Mouse (Mus musculus) ovary, postnatal 36 days (tissue): ENCODE results near the gene 1700001K19Rik.
"Not testable (repeated sequence)": the region's sequence is repeated elsewhere in the genome, so short reads cannot be mapped to it uniquely, and the experiment has no call there.

Experiments
- DNase-seq: peaks from one replicate; pipeline ENCODE4 v3.0.0; 2022; ENCODE audit warnings: low spot score, mixed read lengths

Gene 1700001K19Rik

DNA sequence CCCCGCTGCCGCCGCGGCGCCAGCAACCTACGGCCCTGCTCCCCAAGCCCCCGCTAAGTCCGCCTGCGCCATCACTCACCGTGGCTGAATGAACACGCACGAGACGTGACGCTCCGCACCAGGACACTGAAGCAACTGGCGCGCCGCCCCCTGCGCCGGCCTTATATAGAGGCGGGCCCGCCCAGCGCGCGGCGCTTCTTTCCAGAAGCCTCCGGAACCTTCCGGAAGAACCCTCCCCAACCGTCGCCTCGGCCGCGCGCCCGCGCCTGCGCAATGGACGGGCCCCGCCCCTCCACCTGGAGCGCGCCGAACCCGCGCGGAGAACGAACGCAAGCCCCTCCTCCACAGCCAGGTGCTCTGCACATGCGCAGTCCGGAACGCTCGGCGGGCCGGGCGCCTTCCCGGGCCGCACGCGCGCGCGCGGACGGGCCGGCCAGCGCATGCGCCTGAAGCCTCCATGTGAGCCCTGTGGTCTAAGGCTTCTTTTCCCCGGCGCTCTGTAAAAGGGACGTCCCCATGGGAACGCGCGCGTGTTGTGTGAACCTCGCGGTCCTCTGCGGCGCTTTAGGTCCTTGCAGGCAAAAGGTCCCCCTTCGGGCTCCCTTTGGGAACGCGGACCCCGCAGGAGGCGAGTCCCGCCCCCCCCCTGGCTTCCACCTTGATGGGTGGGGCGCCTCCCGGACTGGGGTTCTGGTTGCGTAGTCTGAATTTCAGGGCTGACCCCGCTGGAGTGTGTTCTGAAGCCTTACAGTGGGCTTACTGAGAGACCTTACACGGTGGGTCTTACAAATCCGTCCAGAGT lies 14.0 kb upstream of the 1700001K19Rik start:
- DNase-seq = peak; percentile 100

DNA sequence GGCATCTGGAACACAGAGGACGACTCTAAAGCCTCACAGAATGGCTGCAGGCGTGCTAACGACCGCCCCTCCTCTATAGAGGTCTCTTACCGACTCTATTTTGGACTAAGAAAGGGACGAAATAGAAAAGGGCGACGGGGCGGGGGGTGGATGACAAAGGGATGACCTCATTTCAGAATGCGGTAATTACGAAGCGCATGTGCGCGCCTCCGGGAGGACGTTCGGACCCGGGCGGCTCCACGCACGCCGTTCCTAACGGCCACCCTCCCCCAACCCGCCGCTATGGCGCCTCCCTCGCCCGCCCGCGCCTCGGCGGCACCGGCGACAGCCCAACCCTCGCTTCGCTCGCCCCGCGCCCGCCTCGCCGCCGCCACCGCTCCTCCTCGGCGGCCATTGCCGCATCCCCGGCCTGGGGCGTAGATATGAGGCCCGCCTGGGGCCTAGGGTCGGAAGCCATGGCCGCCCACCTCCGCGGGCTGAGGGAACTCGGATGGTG lies 13.3 kb upstream of the 1700001K19Rik start:
- peak; percentile 60 for DNase-seq

DNA sequence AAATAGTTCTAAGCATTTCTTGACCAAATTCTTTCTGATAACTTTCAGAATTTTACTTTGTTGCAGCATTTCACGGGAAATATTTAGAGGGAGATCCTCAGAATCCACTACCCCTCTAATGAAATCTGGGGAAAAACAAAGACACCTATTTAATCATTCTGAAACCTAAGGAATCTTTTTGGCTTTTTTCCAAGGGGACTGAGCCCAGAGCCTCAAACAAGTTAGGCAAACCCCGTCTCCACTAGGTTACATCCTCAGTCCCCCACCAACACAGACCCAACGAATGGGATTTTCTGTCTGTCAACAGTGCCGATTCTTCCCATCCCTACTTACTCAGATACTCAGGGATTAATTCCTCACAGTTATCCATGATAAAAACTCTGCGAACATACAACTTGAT lies 11.0 kb upstream of the 1700001K19Rik start:
- not testable (repeated sequence) for DNase-seq

DNA sequence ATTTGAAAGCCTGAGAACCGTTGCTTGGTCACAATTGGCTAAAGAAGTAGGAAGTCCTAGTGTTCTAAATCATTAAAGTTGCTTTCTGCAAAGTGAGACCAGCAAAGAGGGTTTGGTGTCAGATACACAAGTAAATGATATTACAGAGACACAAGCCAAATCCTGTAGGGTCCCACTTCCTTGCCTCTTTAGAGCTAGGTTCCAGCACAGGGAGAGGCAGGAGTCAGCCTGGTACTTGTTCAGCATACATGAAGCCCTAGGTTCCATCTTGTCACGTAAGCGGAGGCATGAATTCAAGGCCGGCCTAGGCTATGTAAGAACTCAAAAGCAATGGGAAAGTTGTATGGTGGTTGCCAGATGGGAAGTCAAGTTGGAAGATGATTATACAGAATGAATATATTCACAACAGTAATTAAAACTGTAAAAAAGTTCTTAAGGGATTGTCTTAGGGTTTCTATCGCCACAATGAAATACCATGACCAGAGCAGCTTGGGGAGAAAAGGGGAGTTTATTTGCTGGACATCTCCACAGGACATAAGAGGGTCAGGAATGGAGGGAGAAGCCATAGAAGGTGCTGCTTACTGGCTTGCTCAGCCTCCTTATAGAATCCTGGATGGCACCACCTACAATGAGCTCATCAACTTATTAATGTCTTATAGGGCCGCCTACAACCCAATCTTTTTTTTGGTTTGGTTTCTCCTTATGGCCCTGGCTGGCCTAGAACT lies 7.7 kb upstream of the 1700001K19Rik start:
- DNase-seq = no peak

DNA sequence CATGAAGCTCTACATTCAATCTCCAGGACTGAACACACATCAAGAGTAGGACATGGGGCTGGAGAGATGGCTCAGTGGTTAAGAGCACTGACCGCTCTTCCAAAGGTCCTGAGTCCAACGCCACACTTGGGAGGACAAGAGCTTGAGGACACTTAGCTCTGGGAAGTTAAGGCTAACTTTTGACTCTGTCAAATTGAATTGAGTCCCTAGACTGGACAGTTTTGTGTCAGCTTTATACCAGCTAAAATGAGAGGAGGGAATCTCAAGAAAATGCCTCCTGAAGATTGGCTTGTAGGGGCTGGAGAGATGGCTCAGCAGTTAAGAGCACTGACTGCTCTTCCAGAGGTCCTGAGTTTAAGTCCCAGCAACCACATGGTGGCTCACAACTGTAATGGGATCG lies 6.5 kb upstream of the 1700001K19Rik start:
- not testable (repeated sequence) for DNase-seq

DNA sequence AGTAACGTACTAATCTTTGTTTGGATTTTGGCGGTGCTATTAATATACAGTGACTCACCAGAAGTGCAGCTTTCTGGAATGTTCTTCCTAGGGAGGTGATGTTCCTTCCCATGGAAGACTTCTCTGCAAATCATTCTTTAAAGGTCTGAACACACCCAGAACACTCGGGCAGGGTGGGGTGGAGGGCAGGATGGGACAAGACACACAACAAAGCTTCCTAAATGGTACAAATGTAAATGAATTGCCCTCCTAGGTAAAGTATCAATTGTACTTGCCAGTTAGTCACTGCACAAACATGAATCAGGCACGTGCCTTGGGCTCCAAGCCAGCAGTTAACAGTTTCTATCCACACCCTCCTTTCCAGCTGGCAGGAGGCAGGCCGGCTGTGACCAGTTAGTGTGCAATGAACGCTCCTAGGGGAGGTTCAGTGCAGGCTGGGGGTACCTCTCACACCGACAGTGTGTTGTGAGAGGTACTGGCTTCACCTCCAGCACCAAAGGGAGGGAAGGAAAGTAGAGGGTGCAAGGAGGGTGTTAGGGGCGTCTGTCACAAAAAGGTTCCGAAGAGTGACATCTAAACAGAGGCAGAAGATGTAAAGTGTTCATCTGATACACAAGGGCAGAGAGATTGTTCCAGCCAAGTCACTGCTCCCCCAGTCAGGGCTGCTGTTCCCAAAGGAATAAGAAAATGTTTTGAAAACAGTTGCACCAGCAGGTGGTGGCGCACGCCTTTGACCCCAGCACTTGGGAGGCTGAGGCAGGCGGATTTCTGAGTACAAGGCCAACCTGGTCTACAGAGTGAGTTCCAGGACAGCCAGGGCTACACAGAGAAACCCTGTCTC lies 5.7 kb upstream of the 1700001K19Rik start:
- peak; percentile 56 for DNase-seq

DNA sequence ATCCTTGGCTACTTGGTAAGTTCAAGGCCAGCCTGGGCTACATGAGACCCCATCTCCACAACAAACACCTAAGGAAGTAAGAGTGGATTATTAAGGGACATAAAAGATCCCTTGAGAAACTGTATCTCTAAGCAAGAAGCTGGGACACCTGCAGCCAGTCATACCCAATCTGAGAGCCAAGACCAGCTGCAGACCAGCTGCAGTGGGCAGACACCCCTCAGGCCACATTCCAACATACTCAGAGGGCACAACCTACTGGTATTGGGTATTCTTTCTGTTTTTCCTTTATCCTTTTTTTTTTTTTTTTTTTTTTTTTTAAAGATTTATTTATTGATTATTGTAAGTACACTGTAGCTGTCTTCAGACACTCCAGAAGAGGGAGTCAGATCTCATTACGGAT lies 1.2 kb upstream of the 1700001K19Rik start:
- no peak for DNase-seq

DNA sequence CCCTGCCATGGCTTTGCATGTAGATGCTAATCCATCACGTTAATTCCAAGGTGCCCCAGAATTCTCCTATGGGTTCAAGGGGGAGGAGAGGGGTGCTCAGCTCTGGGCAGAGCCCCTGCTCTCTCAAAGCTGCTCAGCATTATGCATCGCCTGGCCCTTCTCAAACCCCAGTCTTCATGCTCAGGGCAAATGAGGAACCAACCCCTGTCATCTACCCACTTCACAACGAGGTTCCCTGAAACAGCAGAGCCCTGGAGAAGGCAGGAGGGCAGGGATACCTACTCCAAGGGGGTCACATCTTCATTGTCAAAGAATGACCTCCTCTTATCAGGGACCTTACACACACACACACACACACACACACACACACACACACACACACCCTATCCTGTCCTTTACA lies 541 bp downstream of the 1700001K19Rik start:
- DNase-seq = no peak

DNA sequence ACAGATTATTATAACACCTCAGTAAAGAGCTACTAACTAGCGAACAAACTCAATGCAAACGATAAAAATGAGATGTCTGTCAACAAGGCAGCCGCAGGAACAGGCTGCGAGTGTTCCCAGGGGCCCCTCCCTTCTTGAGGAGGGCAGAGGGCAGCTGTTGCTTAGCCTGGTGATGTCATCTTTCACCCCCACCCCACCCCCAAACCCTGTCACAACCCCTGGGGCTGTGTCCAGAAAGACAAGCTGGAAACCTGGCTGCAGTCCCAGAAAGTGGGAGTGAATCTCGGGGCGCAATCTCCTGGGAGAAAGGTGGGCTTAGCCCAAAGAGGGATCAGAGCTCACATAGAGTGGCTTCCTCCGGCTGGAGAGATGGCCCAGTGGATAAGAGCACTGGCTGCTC lies 1.2 kb downstream of the 1700001K19Rik start:
- no peak for DNase-seq

DNA sequence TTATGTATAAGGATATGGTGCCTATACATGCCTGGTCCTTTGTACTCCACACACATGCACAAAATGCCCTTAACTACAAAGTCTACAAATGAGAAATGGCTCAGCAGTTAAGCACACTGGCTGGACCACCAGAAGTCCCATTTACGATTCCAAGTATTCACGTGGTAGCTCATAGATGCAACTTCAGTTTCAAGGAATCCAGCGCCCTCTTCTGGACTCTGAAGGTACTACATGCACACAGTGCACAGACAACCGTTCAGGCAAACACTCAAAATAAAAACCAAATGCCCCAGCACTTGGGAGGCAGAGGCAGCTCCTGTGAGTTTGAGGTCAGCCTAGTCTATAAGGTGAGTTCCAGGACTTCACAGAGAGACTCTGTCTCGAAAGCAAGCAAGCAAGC lies 8.2 kb downstream of the 1700001K19Rik start:
- DNase-seq = no peak

DNA sequence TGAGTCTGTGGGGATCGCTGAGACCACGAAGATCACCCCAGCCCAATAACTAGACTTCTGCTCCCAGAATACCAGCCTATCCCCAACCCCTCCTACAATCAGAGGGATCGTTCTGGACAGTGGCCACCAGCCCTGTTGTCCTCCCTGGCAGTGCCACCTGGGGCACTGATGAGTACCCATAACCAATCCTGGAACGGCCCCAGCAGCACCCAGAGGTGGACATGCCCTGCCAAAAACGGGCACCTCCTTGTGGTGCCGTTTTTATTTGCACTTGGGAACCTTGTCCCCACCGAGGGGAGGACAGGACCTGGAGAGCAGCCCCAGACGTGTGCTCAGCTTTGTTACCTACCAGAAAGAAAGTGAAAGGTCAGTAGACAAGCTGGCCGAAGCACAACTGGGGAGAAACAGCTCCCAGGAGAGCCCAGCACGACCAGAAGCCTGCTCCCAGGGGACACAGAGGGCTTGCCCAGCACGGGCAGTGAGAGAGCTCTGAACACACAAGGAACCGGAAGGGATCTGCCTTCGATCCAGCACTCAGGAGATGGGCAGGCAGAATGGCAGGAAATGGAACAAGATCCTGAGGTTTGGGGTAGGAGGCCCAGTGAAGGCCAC lies 14.8 kb downstream of the 1700001K19Rik start:
- DNase-seq = no peak

DNA sequence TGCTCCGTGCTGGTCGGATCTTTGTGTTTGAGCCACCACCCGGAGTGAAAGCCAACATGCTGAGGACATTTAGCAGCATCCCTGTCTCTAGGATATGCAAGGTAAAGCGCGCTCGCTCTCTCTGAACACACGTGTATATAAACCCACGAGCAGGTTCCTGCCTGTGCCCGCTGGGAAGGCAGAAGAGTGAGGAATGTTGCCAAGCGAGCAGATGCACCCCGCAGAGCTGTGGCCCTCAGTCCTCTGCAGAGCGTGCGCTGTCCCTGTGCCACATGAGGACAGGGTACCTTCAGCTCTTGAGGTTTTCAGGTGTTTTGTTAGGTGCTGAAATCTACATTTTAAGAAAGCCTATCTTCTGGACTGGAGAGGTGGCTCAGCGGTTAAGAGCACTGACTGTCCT lies 20.7 kb downstream of the 1700001K19Rik start:
- no peak for DNase-seq

DNA sequence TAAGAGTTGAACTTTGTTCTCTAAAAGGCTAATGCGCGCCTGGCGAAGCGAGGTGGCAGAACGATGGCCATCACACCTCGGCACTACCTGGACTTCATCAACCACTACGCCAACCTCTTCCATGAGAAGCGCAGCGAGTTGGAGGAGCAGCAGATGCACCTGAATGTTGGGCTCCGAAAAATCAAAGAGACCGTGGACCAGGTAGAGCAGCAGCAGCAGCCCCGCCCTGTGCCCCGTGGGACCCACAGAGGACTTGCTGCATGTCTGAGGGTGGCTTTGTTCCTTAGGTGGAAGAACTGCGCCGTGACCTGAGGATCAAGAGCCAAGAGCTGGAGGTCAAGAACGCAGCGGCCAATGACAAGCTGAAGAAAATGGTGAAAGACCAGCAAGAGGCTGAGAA lies 31.0 kb downstream of the 1700001K19Rik start:
- DNase-seq = no peak

DNA sequence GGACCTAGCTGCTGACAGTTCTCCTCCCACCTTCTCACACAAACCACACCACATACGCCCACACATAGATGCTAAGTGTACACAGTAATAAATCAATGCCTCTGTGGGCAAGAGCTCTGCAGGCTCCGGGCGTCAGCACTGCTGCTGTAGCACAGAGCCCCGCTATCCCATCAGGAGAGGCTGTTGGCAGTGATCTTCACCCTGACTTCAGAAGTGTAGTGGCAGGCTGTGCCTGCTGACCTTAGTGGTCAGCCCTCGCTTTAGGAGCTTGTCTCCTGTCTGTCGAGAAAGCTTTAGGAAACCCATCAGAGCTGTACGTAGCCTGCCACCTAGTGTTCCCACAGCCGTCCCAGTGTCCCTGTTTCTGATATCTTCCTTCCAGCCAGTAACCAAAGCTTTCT lies 32.2 kb downstream of the 1700001K19Rik start:
- no peak for DNase-seq

DNA sequence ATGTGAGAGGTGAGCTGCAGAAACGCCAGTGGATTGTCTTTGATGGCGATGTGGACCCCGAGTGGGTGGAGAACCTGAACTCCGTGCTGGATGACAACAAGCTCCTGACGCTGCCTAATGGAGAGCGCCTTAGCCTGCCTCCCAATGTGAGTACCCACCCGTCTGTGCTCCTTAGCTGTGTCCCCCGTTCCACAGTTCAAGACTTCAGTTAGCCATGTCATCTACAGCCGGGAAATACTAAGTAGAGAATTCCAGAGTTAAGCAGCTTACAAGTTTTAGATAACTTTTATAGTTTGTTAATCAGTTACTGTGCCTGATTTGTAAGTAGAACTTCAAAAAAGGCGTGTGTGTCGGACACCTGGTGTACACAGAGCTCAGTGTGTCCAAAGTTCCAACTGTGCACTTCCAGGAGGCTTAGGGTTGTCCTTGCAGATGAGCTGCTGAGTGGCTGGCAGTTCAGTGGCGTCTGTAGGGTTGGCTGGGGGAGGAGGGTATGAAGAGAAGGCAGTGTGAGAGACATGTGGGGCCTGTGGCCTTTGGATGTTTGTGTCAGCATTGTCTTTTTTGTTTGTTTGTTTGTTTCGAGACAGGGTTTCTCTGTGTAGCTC lies 44.8 kb downstream of the 1700001K19Rik start:
- no peak for DNase-seq

DNA sequence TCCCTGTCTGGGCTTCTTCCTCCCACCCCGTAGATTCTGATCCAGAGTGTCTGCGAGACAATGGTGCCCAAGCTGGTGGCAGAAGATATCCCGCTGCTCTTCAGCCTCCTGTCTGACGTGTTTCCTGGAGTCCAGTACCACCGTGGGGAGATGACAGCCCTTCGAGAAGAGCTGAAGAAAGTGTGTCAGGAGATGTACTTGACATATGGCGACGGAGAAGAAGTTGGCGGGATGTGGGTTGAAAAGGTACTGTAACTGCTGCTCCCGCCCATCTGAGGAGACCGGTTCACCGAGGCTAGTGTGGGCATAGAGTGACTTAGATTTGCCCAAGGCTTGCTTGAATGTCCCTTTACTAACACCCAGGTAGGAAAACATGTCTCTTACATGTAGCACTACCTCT lies 46.1 kb downstream of the 1700001K19Rik start:
- no peak for DNase-seq

DNA sequence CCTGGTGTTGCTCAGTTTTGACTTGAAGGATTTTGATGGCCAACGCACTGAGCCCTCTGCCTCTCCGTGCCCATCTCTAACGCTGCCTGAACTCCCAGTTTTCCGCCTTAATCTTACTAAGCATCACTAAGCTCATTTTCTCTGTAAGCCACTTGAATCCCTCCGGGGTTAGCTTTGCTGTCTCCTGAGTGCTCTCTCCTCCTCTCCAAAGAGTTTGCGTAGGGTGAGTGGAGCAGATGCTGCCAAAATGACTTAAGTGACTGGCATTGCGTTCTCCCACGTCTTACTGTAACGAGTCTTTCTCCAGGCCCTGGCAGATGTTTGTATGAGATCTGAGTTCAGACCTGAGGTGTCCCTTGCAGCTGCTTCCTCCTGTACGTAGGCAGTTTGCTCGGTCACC lies 52.4 kb downstream of the 1700001K19Rik start:
- no peak for DNase-seq
